Mouse (Mus musculus) kidney, adult 11 months (tissue): Measurements from ENCODE around the gene Rmnd5b.

ENCODE experiments used
- DNase-seq: peaks from one replicate; pipeline ENCODE4 v3.0.0; 2022

The Rmnd5b gene

DNA sequence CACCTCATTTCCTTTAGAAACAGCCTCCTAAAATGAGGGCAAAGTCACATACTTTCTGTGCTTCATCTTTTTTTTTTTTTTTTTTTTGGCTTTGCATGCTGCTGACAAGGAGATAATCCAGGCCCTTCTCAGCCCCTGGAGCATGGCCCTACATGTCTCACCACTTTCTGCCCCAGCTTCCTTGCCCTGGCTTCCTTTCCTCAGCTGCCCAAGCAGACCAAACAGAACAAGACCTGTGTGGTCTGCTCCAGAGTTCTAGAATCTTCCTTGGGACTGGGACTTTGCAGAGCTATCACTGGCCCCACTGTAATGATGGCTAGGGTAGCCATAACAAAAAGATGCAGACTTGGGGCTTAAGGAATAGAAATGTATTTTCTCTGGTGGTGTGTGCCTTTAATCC is 45.7 kb downstream of the Rmnd5b start:
- DNase-seq = no peak

DNA sequence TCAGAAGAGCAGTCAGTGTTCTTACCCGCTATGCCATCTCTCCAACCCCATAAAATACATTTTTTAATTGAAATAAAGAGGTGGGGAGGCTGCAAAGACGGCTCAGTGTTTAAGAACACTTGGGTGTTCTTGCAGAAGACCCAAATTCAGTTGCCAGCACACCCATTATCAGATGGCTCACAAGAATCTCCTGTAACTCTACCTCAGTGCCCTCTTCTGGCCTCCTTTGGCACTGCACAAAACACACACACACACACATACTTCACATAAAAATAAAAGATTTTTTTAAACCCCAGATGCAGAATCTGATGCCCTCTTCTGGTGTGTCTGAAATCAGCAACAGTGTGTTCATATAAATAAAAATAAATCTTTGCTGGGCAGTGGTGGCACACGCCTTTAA is 46.9 kb downstream of the Rmnd5b start:
- DNase-seq = no peak

DNA sequence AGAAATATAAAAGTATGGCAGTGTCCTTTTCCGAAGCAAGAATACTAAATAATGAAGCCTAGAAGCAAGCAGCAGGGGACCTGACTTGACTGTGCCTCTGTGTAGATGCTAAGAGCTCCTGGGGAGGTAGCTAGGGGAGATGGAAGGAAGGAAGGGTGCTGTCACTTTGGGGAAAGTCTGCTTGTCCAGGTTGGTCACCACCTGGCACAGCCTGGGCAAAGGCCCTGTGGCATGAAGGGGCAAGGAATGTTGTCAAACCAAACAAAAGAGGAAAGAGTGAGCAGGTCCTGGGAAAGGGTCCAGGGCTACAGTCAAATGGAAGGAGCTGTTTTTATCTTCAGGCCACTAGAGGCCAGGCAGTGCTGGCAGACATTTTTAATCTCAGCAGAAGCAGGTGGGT is 48.6 kb downstream of the Rmnd5b start:
- no peak for DNase-seq

DNA sequence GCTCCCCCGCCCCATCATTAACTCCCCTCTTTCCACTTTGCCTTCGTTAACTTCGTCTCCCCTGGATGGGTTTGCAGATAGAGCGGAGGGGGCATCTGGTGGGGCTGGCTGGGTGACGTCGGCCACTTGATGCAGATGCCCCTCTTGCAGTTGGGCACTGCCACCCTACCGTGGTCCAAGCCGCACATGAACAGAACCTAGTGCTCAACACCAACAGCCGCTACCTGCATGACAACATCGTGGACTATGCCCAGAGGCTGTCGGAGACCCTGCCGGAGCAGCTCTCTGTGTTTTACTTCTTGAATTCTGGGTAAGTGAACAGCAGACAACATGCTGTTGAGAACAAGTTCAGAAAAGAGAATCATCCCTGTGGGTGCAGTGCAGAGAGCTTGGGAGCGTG is 49.3 kb downstream of the Rmnd5b start:
- DNase-seq = no peak

DNA sequence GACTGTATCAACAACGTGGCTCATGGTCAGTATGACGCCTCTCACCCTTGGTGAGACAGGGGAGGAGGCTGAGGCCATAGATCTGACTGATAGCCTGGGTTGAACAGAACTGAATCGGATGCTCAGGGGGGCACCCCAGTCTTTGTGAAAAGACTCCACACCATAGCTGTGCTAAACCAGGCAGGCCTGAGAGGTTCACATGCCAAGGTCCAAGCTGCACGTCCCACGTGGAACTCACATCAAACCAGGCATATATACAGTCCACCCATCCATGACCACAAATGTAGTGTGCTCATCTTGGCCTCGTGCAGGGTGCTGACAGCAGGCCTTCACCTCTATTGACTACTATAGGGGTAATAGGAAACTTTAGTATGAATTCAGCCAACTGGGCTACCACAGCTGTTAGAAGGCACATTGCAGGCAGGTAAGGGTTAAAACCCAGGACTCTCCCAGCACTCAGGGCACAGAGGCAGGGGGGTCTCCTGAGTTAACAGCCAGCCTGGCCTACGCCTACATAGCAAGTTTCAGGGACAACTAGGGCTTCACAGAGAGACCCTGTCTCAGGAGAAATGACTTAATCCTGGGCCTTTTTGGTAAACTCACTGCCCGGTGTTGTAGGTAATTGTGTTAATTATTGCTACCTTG is 50.0 kb downstream of the Rmnd5b start:
- peak; percentile 33 for DNase-seq

DNA sequence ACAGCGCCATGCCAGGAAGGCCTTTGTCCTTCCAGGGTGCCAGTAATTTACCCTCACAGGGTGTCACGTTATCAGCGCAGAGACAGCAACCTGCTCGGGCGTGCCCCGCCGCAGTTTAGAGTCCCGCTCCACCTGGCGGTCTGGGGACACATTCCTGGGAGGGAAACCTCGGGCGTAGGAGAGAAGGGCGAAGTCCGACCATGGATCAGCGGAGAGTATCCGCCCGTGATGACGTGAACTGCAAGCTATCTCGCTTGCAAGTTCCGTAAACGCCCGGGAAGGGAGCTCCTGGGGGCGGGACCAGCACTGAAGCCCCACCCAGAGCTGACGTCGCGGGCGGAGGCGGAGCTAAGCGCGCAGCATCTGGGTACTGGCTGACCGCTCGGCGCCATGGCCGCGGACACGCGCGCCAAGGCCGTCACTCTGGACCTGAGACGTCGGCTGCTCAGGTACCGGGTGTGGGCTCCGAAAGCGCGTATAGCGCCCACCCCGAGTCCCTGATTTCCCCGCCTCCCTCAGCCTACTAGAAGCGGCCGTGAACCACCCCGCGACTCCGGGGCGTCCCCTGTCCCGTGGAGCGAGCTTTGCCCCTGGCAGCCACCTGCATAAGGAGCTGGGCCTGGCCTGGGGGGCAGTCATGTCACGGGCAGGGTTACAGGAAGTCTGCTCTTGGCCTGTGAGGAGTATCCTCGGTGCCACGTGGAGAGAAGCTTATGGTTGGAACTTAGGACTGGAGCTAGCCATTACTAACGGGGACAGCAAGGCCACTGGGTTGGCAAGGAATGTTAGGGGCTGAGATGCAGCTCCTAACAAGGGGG is 51.1 kb downstream of the Rmnd5b start, which contains the start of gene Phykpl:
Gene Phykpl, plus strand, starts transcription at position 327 of the 818 bp plus-strand sequence.
- DNase-seq = peak; percentile 99

DNA sequence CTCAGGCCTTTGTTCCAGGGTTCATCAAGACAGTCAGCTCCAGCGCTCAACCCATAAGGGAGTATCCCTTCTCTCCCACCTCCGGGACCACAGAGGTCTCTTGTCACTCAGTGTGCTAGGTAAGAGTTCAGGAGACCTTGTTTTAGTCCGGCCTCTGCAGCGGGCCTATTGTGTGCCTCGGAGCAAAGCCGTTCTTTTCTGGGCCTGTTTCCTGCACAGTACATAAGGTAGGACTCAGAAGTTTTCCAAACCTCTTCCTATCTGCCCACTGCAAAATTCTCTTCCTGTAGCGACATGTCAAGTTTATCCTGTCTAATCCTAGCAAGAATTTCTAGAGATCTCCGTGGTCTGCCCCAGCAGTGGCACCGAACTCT is 51.7 kb downstream of the Rmnd5b start:
- no peak for DNase-seq

DNA sequence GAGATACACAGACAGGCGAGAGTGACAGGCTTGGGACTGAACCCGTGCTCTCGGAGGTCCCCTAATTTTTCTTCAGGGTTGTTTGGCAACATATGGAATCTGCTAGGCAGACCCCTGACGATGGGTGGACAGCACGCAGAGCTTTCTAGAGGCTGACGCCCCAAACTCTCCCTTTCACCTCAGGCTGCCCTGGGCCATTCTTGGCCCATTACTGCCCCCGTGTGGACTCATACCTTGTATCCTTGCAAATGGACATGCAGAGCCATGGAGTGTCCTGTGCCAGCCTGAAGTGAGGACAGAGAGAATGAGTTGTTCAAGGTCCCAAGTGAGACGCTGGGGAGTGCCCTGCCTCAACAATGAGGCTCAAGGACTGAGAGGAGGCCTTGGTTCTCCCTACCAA is 53.0 kb downstream of the Rmnd5b start:
- peak; percentile 73 for DNase-seq

DNA sequence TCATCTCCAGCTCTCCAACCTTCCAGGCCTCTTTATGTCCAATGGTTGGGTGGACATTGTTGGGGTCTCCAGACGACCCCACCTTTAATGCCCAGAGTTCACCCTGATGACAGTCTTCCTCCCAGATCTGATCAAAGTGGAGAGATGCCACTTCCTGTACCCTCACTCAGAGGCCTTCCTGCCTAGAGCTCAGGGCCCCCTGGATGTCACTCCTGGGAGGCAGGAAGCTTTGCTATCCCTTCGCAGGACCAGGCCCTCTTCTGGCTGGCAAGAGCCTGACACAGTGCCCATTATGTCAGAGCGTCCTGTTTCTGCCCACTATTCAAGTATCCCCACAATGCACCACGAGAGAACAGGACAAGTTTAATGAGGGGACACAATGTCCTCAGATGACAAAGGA is 56.7 kb downstream of the Rmnd5b start:
- no peak for DNase-seq

DNA sequence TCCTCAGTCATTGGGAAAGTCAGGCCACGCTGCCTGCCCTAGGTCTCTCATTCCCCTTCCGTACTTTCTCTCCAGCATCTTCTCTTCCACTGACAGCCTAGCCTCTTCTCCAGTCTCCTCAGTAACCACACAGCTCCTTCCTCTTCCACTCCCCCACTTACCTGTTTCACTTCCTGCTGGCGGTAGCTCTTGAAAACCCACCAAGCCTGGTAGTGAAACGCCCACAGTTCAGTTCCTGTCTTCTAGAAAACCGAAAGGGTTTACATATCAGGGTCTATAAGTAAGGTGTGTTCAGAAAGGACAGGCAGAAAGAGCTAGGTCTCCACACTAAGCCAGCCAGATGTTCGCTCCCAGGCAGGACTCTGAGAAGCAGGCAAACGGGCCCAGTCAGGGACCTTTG is 58.1 kb downstream of the Rmnd5b start:
- no peak for DNase-seq

DNA sequence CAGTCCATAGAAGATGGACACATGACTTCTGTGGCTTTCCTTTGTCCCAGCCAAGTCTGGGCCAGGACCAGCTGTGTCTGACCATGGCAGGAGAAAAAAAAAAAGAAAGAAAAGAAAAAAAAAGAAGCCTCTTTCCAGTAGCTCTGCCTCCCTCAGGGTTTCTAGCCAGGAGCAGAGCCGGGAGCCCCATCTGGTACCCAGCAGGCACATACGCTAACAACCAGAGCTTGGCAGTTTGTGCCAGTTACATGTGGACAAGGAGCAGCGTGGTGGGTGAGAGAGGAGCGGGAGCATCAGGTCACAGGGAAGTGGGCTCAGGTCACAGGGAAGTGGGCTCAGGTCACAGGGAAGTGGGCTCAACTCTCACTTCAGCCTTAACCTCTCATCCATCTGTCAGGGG is 59.2 kb downstream of the Rmnd5b start:
- DNase-seq = no peak
